Mouse (Mus musculus) thymus, postnatal 10 days (tissue): ENCODE measurements around the gene 9330182L06Rik.

ENCODE experiments used
- DNase-seq, 2 experiments: peaks; one replicate each; pipeline ENCODE4 v3.0.0; 2021; ENCODE audit warnings: low spot score in 2 of 2

Gene 9330182L06Rik

DNA sequence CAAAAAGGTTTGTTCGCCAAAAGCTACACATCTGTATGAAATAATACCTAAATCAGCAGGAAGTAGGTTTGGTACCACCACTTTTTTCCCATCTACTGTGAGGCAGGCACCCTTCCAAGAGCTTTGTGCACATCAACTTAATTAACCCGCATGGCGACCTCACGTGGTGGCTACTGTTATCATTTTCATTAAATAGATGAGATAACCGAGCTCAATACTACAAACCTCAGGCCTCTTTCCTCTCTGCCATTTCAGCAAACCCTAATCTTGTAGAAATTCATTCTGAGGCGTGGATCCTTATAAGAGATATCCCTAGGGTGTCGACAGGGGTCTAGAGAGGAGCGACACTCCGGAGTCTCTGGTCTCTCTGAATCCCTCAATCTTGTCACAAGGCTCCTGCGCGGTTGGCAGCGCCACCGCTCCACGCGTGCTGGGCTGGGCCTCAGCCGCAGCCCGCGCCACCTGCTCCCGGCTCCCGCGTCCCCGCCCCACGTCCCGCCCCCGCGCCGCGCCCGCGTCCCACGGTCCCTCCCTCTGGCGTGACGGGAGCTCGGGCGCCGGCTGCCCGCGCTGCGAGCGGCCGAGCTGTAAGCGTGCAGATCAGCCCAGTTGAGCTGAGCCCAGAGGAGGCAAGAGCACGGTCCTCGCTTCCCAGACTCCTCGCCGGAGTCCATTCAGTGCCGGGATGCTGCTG, at the start of gene 9330182L06Rik:
TSS of gene 9330182L06Rik (plus strand) at position 533 of the 694 bp plus-strand sequence.
- peak in 1 of 2 experiments; percentile 4 for DNase-seq

DNA sequence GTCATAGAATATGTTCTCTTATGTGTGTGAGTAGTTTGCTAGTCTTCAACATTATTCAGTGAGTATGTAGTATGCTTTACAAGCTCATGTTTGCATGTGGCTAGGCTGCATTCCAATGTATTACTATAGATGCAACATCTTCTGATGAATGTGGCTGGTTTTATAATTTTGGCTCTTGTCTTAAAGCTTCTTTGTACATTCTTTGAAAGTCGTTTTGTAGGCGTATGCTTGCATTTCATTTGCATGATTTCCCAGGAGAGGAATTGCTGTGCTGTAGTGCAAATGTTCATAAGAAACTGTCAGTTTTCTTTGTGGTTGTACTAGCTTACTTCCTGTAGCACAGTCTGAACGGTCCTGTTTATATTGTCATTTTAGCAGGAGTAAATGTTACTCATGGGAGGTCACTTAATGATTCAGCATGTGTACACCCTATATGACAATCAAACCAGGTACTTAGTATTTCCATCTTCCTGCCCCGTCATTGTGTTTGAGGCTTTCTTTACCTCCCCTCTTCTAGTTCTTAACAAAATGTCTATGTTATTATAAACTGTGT, 38.4 kb upstream of the 9330182L06Rik start:
- DNase-seq: no peak

DNA sequence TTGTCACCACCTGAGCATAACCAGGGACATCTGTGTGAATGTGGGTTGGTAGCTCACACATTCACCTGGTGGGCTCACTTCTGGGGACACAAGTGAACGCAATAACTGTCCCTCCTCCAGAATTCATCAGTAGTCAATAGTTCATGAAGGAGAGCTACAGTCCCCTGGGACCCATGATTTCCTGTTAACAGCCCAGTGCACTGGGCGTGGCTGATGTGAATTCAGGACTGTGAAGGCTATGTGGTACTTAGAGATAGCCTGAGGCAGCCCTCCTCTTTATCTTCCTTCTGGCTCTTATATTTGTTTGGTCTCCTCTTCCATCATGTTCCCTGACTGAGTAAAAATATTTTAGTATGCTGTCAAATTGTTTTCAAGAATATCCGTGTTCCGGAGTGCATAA, 1.6 kb upstream of the 9330182L06Rik start:
- DNase-seq: no peak

DNA sequence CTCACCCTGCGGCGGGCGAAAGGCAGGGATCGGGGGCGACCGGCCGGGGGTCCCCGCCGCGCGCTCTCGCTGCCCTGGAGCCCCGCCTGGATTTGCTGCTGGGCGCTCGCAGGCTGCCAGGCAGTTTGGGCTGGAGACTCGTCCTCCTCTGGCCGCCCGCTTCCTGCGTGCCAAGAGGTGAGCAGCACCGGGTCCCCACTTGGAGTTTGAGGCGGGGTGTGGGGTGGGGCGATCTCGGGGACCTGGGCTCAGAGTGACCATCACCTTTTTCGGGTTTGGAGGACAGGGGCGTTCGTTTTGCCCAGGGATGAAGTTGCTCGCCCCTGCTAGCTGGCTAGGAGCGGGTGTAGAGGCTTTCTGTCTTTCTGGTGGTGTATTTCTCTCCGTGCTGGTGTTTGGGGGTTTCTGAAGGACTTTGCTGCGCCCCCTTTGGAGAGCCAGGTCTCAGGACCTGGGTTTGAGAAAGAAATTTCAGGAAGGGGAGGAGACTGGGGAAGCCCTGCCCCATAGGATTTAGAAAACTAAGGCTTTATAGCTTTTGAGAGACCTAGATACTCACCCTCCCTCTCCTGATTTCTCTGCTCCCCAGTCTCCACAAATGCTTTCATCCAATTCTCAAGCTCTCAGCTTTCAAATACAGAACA, 484 bp downstream of the 9330182L06Rik start:
- no peak for DNase-seq

DNA sequence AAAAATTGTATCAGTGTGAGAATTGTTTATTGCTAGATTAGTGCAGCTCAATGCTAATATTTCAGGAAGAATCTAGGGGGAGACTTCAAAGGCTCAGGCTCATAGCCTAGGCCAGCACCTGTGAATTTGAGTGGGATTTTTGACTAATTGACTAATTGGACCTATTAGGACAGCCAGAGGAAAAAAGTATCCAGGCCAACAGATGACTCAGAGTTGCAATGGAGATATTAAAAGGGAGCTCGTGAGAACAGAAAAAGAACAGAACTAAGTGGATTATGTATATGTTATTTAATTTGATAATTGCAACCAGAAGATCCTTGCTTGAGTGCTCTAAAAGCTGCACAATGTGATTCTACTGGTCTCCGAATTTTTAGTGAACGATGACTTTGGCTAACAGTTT, 3.7 kb downstream of the 9330182L06Rik start:
- no peak for DNase-seq

DNA sequence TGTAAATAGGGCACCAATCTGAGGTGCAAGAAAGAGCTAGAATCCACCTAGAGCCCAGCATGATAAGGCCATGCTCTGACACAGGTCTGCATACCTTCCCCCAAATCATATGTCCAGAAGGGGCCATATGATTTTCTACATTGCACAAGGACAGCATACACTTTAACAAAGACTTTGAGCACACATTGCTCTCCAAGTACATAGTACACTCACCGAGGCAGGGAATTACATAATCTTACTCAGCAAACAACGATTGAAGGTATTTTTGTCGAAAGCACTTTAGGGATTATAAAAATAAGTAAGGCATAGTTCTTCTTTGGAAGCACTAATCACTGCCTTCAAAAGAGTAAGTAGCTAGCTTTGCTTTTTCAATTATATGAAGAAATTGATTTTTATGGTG, 7.1 kb downstream of the 9330182L06Rik start:
- DNase-seq: no peak

DNA sequence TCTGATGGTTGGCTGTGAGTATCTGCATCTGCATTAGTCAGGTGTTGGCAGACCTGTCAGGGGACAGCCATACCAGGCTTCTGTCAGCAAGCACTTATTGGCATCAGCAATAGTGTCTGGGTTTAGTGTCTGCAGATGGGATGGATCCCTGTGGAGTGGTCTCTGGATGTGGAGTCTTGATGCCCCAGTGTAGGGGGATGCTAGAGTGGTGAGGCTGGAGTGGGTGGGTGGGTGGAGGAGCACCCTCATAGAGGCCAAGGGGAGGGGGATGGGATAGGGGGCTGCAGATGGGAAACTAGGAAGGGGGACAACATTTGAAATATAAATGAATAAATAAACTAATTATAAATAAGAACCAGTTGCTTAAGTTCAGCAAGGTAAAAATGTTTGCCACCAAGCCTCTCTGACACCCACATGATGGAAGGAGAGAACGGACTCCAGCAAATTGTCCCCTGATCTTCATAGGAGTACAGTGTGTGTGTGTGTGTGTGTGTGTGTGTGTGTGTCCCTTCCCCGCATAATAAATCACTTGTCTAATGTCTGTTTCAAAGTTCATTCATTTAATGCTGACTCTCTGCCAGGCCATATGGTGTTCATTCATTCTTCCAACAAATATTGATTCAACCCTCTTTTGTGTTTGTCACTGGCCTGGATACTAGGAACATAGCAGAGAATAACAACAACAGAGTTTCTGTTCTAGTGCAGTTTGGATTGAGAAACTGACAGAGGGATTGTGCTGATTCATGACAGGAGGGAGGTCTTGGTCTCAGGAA, 30.0 kb downstream of the 9330182L06Rik start:
- DNase-seq: no peak

DNA sequence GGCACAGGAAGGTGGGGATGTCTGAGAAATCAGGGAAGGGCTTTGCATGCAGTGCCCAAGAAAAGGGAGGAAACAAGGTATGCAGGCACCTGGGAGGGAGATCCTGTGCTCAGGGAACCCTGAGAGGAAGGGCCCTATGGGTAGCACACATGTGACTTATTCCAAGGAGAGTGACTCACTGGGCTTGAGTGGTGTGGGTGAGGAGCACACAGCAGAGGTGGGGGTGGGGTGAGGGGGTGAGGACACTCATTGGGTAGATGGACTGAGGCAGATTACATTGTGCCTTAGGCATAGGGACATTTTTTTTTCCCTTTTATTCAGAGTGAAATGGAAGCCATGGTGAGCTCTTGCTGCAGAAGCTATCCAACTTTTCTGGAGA, 30.6 kb downstream of the 9330182L06Rik start:
- DNase-seq: no peak

DNA sequence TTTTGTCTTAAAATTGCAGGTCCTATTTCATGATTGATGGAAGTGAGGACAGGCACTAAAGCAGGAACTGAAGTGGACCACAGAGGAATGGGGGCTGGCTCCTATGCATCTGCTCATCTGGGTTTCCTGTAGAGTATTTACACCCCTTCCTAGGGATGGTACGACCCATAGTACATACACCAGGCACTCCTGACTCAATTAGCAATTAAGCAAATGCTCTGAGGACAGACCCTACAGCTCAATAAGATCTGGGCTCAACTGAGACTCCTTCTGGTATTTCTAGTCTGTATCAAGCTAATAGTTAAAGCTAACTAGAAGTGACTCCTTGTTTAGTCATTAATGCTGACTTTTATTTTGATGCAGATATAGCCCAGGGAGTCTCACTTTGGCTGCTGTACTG, 60.9 kb downstream of the 9330182L06Rik start:
- no peak for DNase-seq

DNA sequence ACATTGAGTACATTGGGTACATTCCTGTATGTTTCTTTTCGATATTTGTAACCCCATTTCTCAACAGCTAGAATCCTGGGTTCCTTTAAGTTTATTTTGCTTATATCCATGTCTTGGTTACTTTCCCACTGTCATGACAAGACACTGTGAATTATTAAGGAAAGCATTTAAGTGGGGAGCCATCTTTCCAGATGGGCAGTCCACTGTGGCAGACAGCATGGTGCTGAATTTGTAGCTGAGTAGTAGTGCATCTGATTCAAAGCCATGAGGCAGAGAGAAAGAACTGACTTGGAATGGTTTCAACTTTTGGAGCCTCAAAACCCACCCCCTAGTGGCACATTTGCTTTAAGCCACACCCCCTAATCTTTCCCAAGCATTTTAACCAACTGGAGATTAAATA, 61.6 kb downstream of the 9330182L06Rik start:
- DNase-seq: no peak

DNA sequence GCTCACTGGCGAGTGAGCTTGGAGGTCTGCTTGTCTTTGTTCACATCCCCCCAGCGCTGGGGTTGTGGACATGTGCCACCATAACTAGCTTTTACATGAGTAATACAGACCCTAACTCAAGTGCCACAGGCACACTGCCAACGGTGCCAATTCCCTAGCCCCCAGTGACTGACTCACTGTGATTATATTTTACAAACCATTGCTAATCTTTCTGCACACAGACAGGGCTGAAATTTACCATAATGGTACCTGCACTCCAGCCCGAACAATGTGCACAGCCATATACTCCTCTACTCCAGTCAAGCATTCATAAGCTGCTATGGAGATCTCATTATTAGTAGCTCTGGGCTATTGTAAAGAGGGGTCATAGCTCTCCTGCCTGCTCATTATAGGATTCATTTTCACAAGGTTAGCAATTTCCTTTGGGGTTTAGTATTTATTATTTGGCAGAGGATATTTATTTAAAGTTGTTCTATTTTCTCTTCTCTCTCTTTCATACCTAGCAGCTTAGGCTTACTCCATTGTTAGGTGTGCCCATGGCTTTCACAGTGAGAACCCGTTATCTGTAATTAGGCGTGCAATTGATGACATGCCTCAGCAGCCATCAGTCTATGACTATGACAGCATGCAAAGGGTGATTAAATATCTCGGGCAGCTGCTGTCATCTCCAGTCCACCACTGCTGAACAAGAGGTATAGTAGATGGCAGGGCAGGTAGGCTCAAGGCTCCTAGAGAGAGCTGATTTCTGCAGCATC, 73.0 kb downstream of the 9330182L06Rik start:
- no peak for DNase-seq

DNA sequence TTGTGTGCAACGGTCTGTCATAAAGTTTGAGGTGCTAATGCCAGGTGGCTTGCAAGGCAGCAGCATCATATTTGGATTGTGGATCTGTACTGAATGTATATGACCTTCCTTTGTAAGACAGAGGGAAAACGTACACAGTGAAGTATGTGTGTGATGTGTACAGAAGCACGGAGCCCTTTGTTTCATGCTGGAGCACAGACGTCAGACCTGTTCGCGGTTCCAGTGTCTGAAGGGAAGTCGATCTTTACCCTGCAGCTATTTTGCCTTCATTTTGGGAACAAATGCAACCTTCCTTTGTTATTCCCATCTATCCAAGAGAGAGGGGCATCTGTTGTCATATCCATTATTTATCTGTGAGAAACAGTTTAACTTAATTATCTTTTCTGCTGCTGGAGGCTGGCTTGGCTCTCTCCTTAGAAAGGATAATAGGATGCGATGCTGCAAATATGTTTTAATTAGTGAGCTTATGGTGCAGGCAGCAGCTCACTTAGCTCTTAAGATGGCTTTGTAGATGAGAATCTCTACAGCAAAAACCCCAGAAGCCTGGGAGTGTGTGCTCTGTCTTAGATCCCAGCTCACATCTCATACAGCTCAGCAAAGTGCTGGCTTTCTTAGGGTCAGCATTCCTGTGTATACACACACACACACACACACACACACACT, 73.7 kb downstream of the 9330182L06Rik start:
- no peak for DNase-seq

DNA sequence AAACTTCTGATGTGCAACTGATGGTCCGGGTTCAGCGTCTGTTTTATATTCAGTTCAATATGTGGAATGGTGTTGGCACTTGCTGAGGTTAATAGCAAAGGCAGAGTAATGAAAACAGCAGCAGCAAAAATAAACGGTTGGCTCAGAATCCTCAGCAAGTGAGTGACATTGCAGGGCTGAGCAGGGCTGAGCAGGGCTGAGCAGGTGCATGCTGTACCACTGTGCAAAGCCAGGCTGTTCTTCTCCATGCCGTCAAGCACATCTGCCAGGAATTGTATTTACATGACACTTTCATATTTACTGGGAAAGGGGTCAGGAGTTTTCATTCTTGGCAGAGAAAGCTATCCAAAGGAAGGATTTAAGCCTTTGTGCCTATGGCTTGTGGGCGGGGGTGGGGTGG, 78.7 kb downstream of the 9330182L06Rik start:
- DNase-seq: no peak

DNA sequence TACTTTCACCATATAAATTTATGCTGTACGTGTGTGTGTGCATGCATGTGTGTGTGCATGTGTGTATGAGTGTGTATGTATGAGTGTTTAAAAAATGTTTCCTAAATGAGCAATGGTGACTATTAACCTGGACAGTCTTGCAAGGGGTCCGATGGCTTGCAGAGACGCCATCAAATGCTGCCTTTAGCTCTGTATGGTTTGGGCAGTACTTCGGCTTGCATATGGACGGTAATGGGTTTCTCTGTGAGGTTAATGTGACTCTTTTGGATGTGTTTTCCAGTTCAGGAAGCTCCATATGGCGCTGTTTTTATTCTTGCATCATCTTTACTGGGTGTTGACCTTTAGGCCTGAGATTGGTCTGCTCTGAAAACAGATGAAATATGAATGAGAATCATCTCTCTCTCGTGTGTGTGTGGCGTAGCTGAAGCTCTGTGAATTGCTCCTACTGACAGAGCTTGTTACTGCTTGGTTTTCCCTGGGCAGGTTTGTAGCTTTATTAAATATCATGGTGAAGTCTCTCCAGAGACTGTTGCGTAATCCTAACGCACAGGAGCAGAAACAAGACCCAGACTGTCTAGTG, 79.2 kb downstream of the 9330182L06Rik start:
- no peak for DNase-seq

DNA sequence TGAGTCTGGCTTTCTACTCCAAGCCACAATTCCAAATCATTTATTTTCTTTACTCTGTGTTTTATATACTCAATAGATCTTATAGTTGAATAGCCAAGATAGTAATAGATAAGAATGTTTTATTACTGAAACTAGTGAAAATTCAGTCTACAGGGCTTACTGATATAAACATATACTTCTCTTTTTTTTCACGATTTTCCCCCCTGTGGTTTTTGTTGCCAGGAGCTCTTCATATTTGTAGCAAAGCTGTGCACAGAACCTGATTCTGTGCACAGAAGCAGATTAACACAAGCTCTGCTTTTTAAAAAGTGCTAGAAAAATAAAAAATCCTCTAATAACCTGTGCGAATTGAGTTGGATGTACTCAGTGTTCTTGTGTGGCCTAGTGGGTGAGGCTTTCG, 79.7 kb downstream of the 9330182L06Rik start:
- DNase-seq: no peak

DNA sequence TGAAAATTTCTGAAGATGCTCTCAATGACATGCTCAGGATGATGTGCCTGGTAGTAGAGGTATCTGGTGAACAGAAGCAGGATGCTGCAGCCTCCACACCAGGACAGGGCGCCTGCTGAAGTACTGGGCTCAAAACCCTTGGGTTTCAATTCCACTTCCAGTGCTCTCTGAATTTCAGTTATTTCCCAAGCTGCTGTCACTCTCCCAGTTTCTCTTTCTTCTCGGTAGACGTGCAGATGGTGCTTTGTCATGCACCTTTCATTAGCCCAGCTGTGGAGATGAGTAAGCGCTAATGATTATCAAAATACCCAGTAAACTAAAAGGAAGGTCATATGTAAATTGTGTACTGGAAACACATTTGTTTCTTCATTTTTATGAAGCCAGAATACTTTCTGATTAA, 80.6 kb downstream of the 9330182L06Rik start:
- DNase-seq: no peak

DNA sequence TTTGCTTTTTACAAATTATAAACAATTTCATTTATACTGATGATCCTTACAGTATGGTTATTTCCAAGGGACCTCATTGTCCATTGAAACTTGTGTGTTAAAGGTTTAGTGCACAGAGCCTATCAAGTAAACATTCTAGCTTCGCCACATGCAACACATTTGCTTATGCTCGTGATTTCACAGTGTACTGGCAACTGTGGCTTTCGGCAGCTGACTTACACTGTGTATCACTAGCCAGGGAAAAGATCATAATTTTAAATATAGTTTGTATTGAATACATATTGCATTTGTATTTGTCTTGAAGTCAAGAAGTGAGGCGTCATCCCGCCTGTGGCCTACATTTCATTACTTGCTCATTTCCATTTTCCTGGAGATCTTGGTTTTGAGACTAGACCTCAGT, 86.2 kb downstream of the 9330182L06Rik start:
- no peak for DNase-seq

DNA sequence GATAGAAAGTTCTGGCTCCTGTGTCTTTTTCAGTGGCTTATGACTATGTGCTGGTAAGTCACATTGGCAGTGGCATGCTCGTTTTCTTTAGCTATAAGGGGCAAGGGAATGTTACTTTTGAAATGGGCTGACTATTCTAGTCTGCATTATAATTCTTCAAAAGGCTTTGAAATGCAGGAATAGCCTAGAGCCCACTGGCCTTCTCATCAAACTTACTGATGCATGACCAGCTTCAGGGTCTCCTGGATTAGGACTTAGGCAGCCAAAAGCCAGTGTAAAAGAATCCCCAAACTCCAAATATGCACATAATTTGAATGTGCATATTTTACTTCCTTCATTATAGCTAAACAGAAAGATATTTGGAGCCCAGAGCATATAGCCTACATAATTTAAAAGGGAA, 86.7 kb downstream of the 9330182L06Rik start:
- no peak for DNase-seq

DNA sequence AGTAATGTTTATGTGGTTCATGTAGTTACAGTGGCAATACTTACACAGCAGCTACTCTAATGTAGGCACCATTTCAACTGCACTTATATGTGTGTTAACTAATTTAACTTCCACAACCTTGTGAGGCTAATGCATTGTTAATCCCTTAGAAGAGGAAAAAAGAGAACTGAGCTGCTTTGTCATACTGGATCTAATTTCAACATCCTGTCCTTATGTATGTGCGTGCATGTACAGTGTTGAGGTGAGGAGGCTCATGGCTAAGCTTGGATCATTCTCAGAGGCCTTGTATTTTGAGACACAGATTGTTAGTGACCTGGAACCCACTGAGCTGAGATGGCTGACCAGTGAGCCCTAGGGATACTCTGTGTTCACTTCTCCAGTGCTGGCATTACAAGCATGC, 88.3 kb downstream of the 9330182L06Rik start:
- no peak for DNase-seq

DNA sequence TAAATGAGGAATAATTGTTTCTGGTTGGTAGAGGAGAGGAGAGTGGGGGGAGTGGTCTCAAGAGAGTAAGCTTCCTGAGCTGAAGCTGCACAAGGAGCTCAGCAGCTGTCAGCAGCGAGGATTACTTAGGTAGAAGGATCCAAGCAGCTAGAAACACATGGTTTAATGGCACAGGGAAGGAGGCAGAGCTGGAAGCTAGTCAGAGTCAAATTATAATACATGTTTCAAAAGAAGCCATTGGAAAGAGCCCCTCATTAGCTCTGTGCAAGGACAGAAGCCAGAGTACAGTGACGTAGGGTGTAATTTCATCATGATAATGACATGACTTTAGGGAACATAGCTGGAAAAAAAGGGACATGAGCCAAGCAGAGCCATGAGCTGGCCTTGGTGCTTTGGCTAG, 92.2 kb downstream of the 9330182L06Rik start:
- DNase-seq: no peak
